Mouse (Mus musculus): Measurements from ENCODE around the gene Gsta3.

DNA sequence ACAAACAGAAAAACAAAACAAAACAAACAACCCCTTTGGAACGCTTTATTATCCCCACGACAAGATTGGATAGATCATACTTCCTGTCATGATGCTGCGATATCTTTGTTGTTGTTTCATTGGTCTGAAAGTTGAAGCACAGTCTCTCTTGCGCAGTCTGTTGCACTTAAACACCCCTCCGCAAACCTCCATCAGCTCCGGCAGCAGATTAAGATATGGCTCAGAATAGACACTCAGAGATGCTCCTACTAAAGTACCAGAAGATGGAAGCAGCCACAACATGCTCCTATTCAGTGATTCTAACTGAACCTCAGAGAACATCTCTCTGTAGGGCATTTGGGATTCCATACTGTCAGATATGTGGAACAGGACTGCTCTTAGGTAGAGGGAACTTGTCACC lies 32.7 kb downstream of the Gsta3 start:
- no peak for TF ChIP-seq CTCF (IDR thresholded peaks at IDR 0.05; ENCODE audit: low read depth, low read length)
- no peak for TF ChIP-seq POLR2A (IDR thresholded peaks at IDR 0.05; ENCODE audit: borderline replicate concordance, low read depth, low read length)
